Comparison of ENCODE assay signal across 21 mouse cellular contexts in genomic region chr5:76179791-76180190, GRCm38 (mm10). TPM values are rescaled to one million over a fixed set of nuclear protein-coding genes. Genes with fewer than 3 reads are reported as not detected.
DNase-seq lines count a peak whose midpoint lies in the region; ATAC-seq and TF ChIP-seq lines count a peak whose summit lies in the region.
"Had no signal": no experiment of that assay in that cellular context is flagged by ENCODE, and none has a peak within 500 bp of the region (broad histone marks: within the 10 kb centered on the region; RNA-seq: fewer than 3 reads in every experiment).

No protein-coding gene starts in this region.

- TF ChIP-seq POLR2A in testis, adult 2 months (IDR thresholded peaks at IDR 0.05; ENCODE audit: control insufficient read depth, low read depth, low read length): no peak

- no peak overlapping the region for H3K27ac ChIP-seq in midbrain, embryonic 11.5 days (ENCODE audit: low read depth, low read length)
- H3K27ac ChIP-seq in midbrain, embryonic 15.5 days: no peak overlapping the region
- H3K27ac ChIP-seq in testis, adult 2 months (ENCODE audit: control insufficient read depth, insufficient read depth, low read depth, low read length): no peak overlapping the region

- no peak for ATAC-seq in midbrain, embryonic 11.5 days (ENCODE audit: low FRiP score)
- no peak for ATAC-seq in midbrain, embryonic 15.5 days (replicated peaks)
- ATAC-seq: activated CD4-positive, CD25-positive, alpha-beta regulatory T cell, adult 4 months; CD4-positive, CD25-positive, alpha-beta regulatory T cell, adult 4 months; Patski had no signal

- H3K4me1 ChIP-seq in midbrain, embryonic 11.5 days (ENCODE audit: control insufficient read depth, insufficient read depth, low read length): no peaks in the 10 kb centered on the region; the same call in 1 of the 2 replicates
- H3K4me1 ChIP-seq in midbrain, embryonic 15.5 days: peaks cover 10% of the 10 kb centered on the region
- H3K4me1 ChIP-seq in testis, adult 2 months (ENCODE audit: control insufficient read depth, insufficient read depth, low read length): peaks cover 4% of the 10 kb centered on the region

- peak; percentile 54 for DNase-seq in heart, adult 11 months
- no peak for DNase-seq in heart, adult 9 months (ENCODE audit: low spot score in 2 of 2)
- peak; percentile 56 for DNase-seq in midbrain, embryonic 11.5 days (ENCODE audit: low spot score, missing footprints)
- no peak for DNase-seq in testis, postnatal 14 days (ENCODE audit: low spot score)
- DNase-seq in testis, postnatal 10 days (ENCODE audit: low spot score): peak; percentile 21
- no peak for DNase-seq in gastrocnemius, postnatal 25 days
- DNase-seq: adrenal gland, adult 2 months; adrenal gland, adult 8-10 months; adrenal gland, postnatal 10 days; adrenal gland, postnatal 14 days; adrenal gland, postnatal 25 days; adrenal gland, postnatal 36 days; B cell, adult 2 months; cerebellum, adult 11 months; cerebellum, adult 11-12 months had no signal

- TF ChIP-seq CTCF in testis, adult 2 months (IDR thresholded peaks at IDR 0.05; ENCODE audit: control insufficient read depth, insufficient read depth, insufficient replicate concordance, low read depth, low read length): no peak

- peaks cover 2% of the 10 kb centered on the region; the same call in 1 of the 2 replicates for H3K27me3 ChIP-seq in midbrain, embryonic 11.5 days (ENCODE audit: control insufficient read depth, insufficient read depth, low read length)
- no peaks in the 10 kb centered on the region for H3K27me3 ChIP-seq in midbrain, embryonic 15.5 days (replicated peaks)
- H3K27me3 ChIP-seq in testis, adult 2 months (ENCODE audit: control insufficient read depth, insufficient read depth, low read length): no peaks in the 10 kb centered on the region

- no peaks in the 10 kb centered on the region for H3K36me3 ChIP-seq in midbrain, embryonic 11.5 days (ENCODE audit: control insufficient read depth, insufficient read depth, low read length)
- H3K36me3 ChIP-seq in midbrain, embryonic 15.5 days (replicated peaks): no peaks in the 10 kb centered on the region
- H3K36me3 ChIP-seq in testis, adult 2 months (ENCODE audit: control insufficient read depth, insufficient read depth, low read length): no peaks in the 10 kb centered on the region
- H3K36me3 ChIP-seq: G1E had no signal

- H3K9ac ChIP-seq in midbrain, embryonic 11.5 days (ENCODE audit: low read length): no peak overlapping the region
- H3K9ac ChIP-seq in midbrain, embryonic 15.5 days: no peak overlapping the region

- H3K9me3 ChIP-seq in midbrain, embryonic 11.5 days (ENCODE audit: control insufficient read depth, low read length): no peaks in the 10 kb centered on the region
- H3K9me3 ChIP-seq in midbrain, embryonic 15.5 days: no peaks in the 10 kb centered on the region
- H3K9me3 ChIP-seq: G1E had no signal

- no peak overlapping the region for H3K4me3 ChIP-seq in midbrain, embryonic 11.5 days (ENCODE audit: low read depth, low read length)
- no peak overlapping the region for H3K4me3 ChIP-seq in midbrain, embryonic 15.5 days
- peak overlapping the region; percentile 36 for H3K4me3 ChIP-seq in testis, adult 2 months (ENCODE audit: control insufficient read depth, low read depth, low read length)

- no peak overlapping the region for H3K4me2 ChIP-seq in midbrain, embryonic 11.5 days
- H3K4me2 ChIP-seq in midbrain, embryonic 15.5 days: no peak overlapping the region

- 82% methylated on average over 5 of the region's 5 CpGs for WGBS in midbrain, embryonic 11.5 days
- WGBS in midbrain, embryonic 15.5 days: 83% methylated on average over 5 of the region's 5 CpGs

RNA-seq across cellular contexts. Expression of gene Tmem165, which starts 3.9 kb away (rescaled TPM):
- 100 and 102 TPM in 2 replicates for polyA plus RNA-seq in midbrain, embryonic 11.5 days (2014; fragmentation: Nextera tagmentation; extraction: Ambion mirVana)
- polyA plus RNA-seq in midbrain, embryonic 15.5 days (2015; fragmentation: Nextera tagmentation; extraction: Ambion mirVana): 42.2 and 43.0 TPM in 2 replicates
- 25.8 and 28.9 TPM in 2 replicates for polyA plus RNA-seq in testis, adult 2 months (2012; rRNA removed)
- total RNA-seq in gastrocnemius, postnatal 25 days (2021): 10 to 100 TPM; 12.8 to 18.0 TPM

RNA-seq across cellular contexts. Expression of gene Srd5a3, which starts 39.7 kb away (rescaled TPM):
- 14.2 and 14.7 TPM in 2 replicates for polyA plus RNA-seq in midbrain, embryonic 11.5 days (2014; fragmentation: Nextera tagmentation; extraction: Ambion mirVana)
- 15.5 and 17.8 TPM in 2 replicates for polyA plus RNA-seq in midbrain, embryonic 15.5 days (2015; fragmentation: Nextera tagmentation; extraction: Ambion mirVana)
- polyA plus RNA-seq in testis, adult 2 months (2012; rRNA removed): 7.8 and 11.7 TPM in 2 replicates
- total RNA-seq in gastrocnemius, postnatal 25 days (2021): 1 to 10 TPM; 3.5 to 3.7 TPM

Comparison
In these comparisons a context has a peak if more than half of its experiments do, and no peak if none do; other contexts are left out.
1. DNase-seq: peak in heart, adult 11 months (single experiment), midbrain, embryonic 11.5 days (single experiment) and testis, postnatal 10 days (single experiment); none in heart, adult 9 months (0 of 2), testis, postnatal 14 days (single experiment) and gastrocnemius, postnatal 25 days (single experiment).